Mouse (Mus musculus) small intestine, adult 2 months (tissue): Measurements from ENCODE around the gene Utrn.

Source experiments
- CTCF ChIP-seq: fragments of 200-500 bp; IDR thresholded peaks from 2 replicates; pipeline ENCODE4 v1.5.1; 2012; ENCODE audit warnings: low read depth, mild to moderate bottlenecking, control low read depth, inconsistent platforms, low read length, moderate library complexity, mixed read lengths; ENCODE audit not compliant: insufficient replicate concordance, insufficient read length; ENCODE audit errors: extremely low read depth
- POLR2A ChIP-seq: fragments of 200-500 bp; IDR thresholded peaks from 2 replicates; pipeline ENCODE4 v1.6.1; 2012; ENCODE audit warnings: low read depth, mild to moderate bottlenecking, control low read depth, inconsistent platforms, low read length, moderate library complexity

DNA sequence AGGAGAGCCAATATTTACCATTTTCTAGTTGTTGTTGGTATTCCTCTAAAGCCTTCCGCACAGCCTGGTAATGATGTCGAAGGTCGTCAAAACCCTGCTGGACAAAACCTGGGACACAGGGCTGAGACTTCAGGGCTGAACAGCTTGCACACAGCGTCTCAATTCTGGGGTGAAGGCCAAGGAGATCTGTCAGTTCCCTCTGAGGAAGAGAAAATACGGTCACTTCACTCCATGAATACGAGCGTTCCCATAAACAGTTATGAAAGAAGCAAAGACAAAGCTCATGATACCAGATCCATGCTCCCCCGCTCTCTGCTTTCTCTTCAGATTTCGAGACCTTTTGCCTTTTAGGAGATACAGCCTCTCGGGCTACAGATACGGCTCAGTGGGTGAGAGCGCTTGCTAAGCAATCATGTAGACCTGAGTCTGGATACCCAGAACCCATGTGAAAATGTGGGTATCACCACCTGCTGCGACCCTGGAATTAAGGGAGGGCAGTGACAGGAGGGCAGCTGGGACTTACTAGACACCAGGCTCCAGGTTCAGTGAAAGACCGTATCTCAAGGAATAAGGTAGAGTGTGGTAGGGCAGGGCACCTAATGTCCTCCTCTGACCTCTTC lies 155.8 kb downstream of the Utrn start:
- no peak for TF ChIP-seq CTCF
- TF ChIP-seq POLR2A = no peak
